Mouse (Mus musculus) olfactory bulb, adult 2 months (tissue): ENCODE measurements around the gene Fadd. TPM values are rescaled to one million over a fixed set of nuclear protein-coding genes. Genes with fewer than 3 reads are reported as not detected.

Experiments used
- H3K27ac ChIP-seq: fragments of 200-500 bp; 2 replicates; pipeline ENCODE4 v1.5.1; 2012; ENCODE audit warnings: low read depth, low read length; ENCODE audit not compliant: insufficient read depth
- H3K4me1 ChIP-seq: fragments of 200-500 bp; 2 replicates; pipeline ENCODE4 v1.6.1; 2012; ENCODE audit warnings: low read length; ENCODE audit not compliant: control insufficient read depth, insufficient read depth
- H3K4me3 ChIP-seq: fragments of 200-500 bp; 2 replicates; pipeline ENCODE4 v1.5.1; 2012; ENCODE audit warnings: mild to moderate bottlenecking, low read depth, low read length, moderate library complexity; ENCODE audit not compliant: insufficient read depth
- CTCF ChIP-seq: fragments of 200-500 bp; IDR thresholded peaks from 2 replicates; pipeline ENCODE4 v1.5.1; 2012; ENCODE audit warnings: low read depth, mild to moderate bottlenecking, low read length, moderate library complexity; ENCODE audit not compliant: insufficient read depth
- POLR2A ChIP-seq: fragments of 200-500 bp; IDR thresholded peaks from 2 replicates; pipeline ENCODE4 v1.6.1; 2012; ENCODE audit warnings: mild to moderate bottlenecking, low read depth, low read length, moderate library complexity; ENCODE audit not compliant: insufficient read depth
- WGBS: fragments of 180-500 bp; shearing (Covaris S2); methylation state at CpG from one replicate; pipeline ENCODE4 v1.1.7; 2018; 5-methylcytosine and 5-hydroxymethylcytosine counted together
- polyA plus RNA-seq: library from polyadenylated mRNA; stranded (reverse); fragments of >200 nt; gene quantifications from 2 replicates; pipeline ENCODE4 v1.2.4, GENCODE M21; 2012; ENCODE audit warnings: low replicate concordance; ENCODE audit not compliant: missing spikeins, insufficient read depth, insufficient read length

Fadd gene
- polyA plus RNA-seq, 1 experiment = not detected

DNA sequence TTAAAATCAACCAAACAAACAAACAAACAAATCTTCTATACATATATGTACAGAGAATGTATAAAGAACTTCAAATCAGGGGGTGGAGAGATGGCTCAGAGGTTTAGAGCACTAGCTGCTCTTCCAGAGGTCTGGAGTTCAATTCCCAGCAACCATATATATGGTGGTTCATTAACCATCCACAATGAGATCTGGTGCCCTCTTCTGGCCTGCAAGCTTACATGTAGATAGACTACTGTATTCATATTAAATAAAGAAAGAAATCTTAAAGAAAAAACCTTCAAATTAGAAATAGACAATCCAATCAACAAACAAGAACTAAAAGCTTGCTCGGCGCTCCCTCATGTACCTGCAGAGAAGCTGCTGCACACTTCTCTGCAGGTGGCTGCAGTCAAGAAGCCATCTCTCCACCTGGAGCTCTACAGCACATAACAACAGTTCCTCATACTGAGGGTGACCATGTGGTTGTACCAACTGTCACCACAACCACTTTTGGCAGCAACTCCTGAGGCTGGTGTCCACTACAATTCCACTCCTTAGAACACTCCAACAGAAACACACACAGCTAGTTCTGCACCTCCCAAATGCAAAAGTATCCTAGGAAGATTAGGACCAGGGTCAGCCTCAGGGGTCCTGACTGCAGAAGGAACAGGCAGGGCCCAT, 32.2 kb downstream of the Fadd start:
- WGBS = 94% methylated on average over 2 of the region's 2 CpGs
- H3K4me3 ChIP-seq = no peak overlapping the region
- no peak overlapping the region for H3K27ac ChIP-seq
- peaks cover 13% of the 10 kb centered on the region for H3K4me1 ChIP-seq
- TF ChIP-seq CTCF (no peak), POLR2A (no peak)

DNA sequence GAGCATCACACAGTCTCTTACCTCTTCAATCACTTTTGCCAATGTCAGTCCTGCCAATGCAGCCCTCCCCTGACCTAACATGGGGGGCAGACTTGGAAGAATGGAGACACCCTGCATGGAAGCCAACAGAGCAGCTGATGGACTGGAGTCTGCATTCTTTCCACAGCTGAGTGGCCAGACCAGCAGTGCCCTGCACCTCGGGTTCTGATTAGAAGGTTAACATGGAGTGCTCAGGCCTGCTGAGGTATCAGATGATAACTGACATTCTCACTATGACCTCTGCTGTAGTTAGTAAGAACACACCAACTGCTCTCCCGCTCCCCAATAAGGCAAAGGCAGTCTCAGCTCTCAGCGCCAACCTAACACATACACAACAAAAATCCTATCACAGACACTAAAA, 37.0 kb downstream of the Fadd start:
- 71% methylated on average over 3 of the region's 3 CpGs for WGBS
- Histone ChIP-seq H3K4me1 (peaks cover 5% of the 10 kb centered on the region), H3K4me3 (no peak overlapping the region), H3K27ac (no peak overlapping the region)
- TF ChIP-seq CTCF (no peak), POLR2A (no peak)

DNA sequence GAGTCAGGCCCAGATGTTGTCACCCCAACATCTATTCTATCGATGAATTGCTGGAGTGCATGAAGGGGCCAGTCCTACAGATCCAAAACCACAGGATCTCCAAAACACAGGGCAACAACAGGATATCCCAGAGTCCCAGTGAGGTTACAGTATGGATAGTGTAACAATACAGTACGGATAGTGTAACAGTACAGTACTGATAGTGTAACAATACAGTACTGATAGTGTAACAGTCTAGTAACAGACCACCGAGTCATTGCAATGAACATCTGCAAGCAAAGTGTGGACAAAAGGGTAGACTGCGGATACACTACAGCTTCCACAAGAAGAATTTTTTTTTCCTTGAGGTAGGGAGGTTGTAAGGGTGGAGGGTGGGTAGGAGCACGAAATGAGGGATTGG, 40.9 kb downstream of the Fadd start:
- TF ChIP-seq CTCF (no peak), POLR2A (no peak)
- no peak overlapping the region for H3K27ac ChIP-seq
- no peak overlapping the region for H3K4me3 ChIP-seq
- 90% methylated on average over 5 of the region's 5 CpGs for WGBS
- H3K4me1 ChIP-seq = peaks cover 4% of the 10 kb centered on the region; the same call in 1 of the 2 replicates

DNA sequence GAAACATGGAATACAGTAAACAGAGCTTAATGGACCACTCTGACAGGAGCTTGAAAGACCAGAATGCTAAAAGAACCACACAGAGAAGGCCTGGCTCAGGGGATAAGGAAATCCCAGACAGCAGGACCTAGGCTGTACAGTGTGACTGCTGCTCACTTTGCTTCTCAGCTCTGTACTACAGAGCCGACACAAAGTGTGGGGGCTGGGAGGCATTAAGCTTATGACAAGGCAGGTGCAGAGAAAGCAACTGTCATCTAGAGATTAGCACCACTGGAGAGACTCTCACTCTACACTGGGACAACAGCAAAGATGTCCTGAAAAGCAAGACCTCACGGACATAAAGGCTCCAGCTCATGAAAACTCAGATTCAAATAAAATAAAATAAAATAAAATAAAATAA, 43.1 kb downstream of the Fadd start:
- WGBS = 61% methylated on average over 2 of the region's 2 CpGs
- Histone ChIP-seq H3K4me3 (no peak overlapping the region), H3K27ac (no peak overlapping the region), H3K4me1 (0 out of 2 replicates have a peak, but pooled peaks cover 2% of the 10 kb centered on the region)
- TF ChIP-seq POLR2A (no peak), CTCF (no peak)

DNA sequence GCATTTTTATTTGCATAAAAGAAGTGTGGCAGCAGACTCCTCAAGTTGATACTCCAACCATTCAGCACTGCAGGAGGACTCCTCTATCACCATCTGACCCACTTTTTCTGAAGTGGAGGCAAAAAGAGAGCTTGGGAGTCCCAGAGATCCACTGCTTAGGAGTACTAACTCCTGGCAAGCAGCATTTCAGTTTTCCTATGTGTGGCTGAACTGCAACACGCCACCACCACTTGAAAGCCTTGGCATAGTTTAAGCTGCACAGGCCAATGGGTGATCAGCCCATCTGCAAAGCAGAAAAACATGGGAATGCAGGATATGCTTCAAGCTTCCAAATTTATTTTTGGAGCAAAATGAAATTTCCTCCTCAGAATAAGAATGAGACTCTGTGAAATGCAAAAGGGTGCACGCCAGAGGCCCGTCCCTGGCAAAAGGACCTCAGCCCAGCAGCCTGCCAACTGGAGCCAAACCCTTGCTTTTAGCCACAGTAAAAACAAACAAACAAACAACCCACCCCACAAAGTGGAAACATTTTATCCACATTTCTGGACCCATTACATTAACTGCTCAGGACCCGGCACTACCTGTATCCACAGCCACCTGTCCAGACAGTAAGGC, 44.1 kb downstream of the Fadd start:
- WGBS = 54% methylated on average over 4 of the region's 4 CpGs
- Histone ChIP-seq H3K4me1 (0 out of 2 replicates have a peak, but pooled peaks cover 2% of the 10 kb centered on the region), H3K27ac (no peak overlapping the region), H3K4me3 (no peak overlapping the region)
- TF ChIP-seq POLR2A (no peak), CTCF (no peak)

DNA sequence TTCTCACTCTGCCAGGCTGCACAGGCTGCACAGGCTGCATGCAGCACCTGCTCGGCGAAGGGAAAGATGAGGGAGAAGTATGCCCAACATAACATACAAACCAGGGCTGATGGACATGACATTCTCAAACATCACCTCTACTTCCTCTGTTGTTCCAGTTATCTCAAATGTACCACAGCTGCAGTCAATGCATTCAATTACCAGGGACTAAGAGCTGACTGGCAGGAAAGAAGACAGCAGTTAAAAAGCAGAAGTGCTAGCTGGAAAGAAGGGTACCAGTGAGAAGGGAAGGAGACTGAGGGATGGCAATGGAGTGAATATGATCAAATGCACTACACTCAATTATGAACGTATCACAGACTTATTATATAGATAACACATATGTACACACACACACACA, 45.9 kb downstream of the Fadd start:
- no peak for TF ChIP-seq POLR2A
- TF ChIP-seq CTCF = no peak
- Histone ChIP-seq H3K4me3 (no peak overlapping the region), H3K27ac (no peak overlapping the region), H3K4me1 (peaks cover 5% of the 10 kb centered on the region; the same call in 1 of the 2 replicates)
- 88% methylated on average over 3 of the region's 3 CpGs for WGBS

DNA sequence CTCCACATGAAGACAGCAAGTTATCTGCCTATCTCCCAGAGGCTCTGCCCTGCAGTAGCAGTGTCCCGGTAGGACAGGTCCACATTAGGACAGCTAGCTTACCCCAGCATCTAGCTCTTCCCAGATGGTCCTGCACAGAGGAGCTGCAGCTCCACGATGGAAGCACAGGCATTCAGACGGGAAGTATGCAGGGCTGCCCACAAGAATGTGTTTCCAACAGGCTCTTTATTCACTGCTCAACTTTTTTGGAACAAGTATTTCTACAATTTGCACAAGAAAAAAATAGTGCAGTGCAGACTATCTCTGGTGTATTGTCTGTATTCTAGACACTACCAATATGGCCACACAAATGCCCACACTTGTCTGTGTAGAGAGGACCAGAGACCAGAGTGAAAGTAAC, 47.5 kb downstream of the Fadd start:
- TF ChIP-seq CTCF = no peak
- no peak for TF ChIP-seq POLR2A
- no peak overlapping the region for H3K4me3 ChIP-seq
- peaks cover 5% of the 10 kb centered on the region; the same call in 1 of the 2 replicates for H3K4me1 ChIP-seq
- 51% methylated on average over 3 of the region's 3 CpGs for WGBS
- no peak overlapping the region for H3K27ac ChIP-seq

DNA sequence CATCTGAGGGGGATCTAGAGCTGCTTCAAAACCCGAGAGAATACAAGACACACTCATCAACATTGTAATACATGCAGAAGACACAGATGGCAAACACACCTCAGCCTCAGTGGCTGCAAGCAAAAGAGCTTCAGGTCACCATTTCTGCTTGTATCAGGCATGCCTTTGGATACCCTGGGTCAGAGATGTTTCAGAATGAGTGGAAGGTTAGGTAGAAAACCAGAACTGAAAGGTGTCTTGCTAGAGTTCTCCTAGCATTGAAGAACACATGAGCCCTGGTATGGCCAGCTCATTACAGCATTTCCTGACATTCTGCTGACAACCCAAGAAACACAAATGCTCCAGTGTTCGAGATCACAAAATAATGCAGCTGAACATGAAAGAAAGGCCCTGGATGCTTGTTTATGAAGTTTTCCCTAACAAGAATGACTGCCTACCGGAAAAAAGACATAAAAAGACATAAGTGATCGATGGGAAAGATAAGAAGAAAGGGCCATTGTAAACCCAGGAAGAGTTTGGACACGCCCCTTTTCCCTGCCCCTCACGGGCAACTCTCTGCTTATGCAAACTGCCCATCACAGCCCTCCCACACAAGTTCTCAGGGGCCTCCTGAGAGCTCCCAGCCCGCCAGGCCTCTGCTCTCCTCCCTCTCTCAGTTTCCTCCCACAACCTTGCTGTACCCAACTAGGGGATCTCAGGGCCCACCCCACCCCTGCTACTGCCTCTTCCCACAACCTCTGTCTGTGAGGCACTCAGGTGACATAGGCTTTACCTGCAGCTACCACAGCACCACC, 50.5 kb downstream of the Fadd start:
- Histone ChIP-seq H3K4me1 (peaks cover 4% of the 10 kb centered on the region; the same call in 1 of the 2 replicates), H3K27ac (no peak overlapping the region)
- 41% methylated on average over 7 of the region's 7 CpGs for WGBS

DNA sequence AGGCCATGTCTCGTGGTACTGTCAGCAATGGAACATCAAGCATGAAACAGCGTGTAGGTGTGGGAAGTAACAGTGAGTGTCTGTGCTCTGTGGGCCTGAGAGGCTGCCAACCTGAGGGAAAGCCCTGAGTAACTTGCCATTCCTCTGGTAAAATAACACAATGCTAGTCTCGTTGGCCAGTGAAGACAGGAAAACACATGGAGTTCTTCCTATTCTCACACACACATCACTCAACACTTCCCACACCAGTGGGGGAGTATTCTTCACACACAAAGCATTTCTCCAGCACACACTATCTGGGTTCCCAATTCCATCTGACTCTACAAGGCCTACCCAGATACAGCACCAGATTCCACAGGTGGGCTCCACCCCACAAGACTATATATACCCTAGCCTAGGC, 52.4 kb downstream of the Fadd start:
- Histone ChIP-seq H3K4me3 (no peak overlapping the region), H3K27ac (no peak overlapping the region), H3K4me1 (peaks cover 4% of the 10 kb centered on the region; the same call in 1 of the 2 replicates)
- WGBS = 79% methylated on average over 3 of the region's 3 CpGs
- TF ChIP-seq POLR2A = no peak
- TF ChIP-seq CTCF = no peak

More for the DNA sequence above, 50.5 kb downstream of the Fadd start:
- H3K4me3 ChIP-seq = no peak overlapping the region
- TF ChIP-seq CTCF (no peak), POLR2A (no peak)
